Mouse (Mus musculus): ENCODE data around the gene Fra10ac1. TPM values are rescaled to one million over a fixed set of nuclear protein-coding genes. Genes with fewer than 3 reads are reported as not detected.

Gene Fra10ac1
- polyA plus RNA-seq, 1 experiment from 2014 or later = 39.9 TPM

GRCm38 (mm10) chr19:38156243-38156642, 67.7 kb downstream of the Fra10ac1 start:
- no peaks in the 10 kb centered on the region for H3K9me3 ChIP-seq
- WGBS = 100% methylated on average over 1 of the region's 1 CpGs
- H3K27me3 ChIP-seq = no peaks in the 10 kb centered on the region
- H3K4me1 ChIP-seq (replicated peaks) = no peaks in the 10 kb centered on the region
- no peak overlapping the region for H3K4me3 ChIP-seq
- no peak for ATAC-seq (ENCODE audit: low FRiP score, low read depth)
- H3K9ac ChIP-seq = no peak overlapping the region
- H3K36me3 ChIP-seq = no peaks in the 10 kb centered on the region
- no peak overlapping the region for H3K4me2 ChIP-seq
- H3K27ac ChIP-seq (replicated peaks) = no peak overlapping the region

DNA sequence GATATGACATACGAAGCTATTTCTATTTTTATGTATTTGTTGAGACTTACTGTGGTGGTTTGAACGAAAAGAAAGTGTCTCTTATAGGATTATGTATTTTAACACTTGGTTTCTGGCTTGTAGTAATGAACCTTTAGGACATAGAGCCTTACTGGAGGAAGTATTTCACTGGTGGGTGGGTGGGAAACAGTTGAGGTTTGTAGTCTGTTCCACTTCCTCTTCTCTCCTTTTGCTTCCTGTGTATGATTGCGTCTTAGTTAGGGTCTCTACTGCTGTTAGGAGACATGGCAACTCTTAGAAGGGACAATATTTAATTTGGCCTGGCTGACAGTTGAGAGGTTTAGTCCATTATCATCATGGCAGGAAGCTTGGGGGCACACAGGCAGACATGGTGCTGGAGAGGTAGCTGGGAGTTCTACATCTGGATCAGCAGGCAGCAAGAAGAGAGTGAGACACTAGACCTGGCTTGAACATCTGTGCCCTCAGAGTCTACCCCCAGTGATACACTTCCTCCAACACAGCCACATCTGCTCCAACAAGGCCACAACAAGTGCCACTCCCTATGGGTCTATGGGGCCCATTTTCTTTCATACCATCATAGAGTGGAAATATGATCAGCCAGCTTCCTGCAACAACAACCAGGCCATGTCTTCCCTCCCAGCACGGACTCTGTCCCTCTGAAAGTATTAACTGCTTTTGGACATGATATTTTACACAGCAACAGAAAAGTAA, 80.2 kb downstream of the Fra10ac1 start:
- no peaks in the 10 kb centered on the region for H3K27me3 ChIP-seq
- no peak for ATAC-seq (ENCODE audit: low FRiP score, low read depth)
- H3K27ac ChIP-seq (replicated peaks) = no peak overlapping the region
- no peaks in the 10 kb centered on the region for H3K4me1 ChIP-seq (replicated peaks)
- no peak overlapping the region for H3K9ac ChIP-seq
- H3K36me3 ChIP-seq = no peaks in the 10 kb centered on the region
- no peaks in the 10 kb centered on the region for H3K9me3 ChIP-seq
- H3K4me3 ChIP-seq = no peak overlapping the region
- 76% methylated on average over 4 of the region's 4 CpGs for WGBS
- H3K4me2 ChIP-seq = no peak overlapping the region

Other genes with a start within 250 kb of the Fra10ac1 start
- 1.6 and 2.5 TPM in 2 replicates for gene Myof, start 180.6 kb downstream of the Fra10ac1 start, polyA plus RNA-seq (2015; fragmentation: Nextera tagmentation; extraction: Ambion mirVana)
- 6.3 and 6.4 TPM in 2 replicates for gene Cep55, start 169.1 kb downstream of the Fra10ac1 start, polyA plus RNA-seq (2015; fragmentation: Nextera tagmentation; extraction: Ambion mirVana)
- 0.22 and 0.25 TPM in 2 replicates for gene Ffar4, start 127.1 kb downstream of the Fra10ac1 start, polyA plus RNA-seq (2015; fragmentation: Nextera tagmentation; extraction: Ambion mirVana)
- gene Rbp4, start 98.9 kb downstream of the Fra10ac1 start, polyA plus RNA-seq (2015; fragmentation: Nextera tagmentation; extraction: Ambion mirVana) = 9.5 and 10.3 TPM in 2 replicates
- 0.24 and 0.34 TPM in 2 replicates for gene Pde6c, start 91.4 kb downstream of the Fra10ac1 start, polyA plus RNA-seq (2015; fragmentation: Nextera tagmentation; extraction: Ambion mirVana)
- gene Lgi1, start 40.4 kb upstream of the Fra10ac1 start, polyA plus RNA-seq (2015; fragmentation: Nextera tagmentation; extraction: Ambion mirVana) = 18.8 and 19.5 TPM in 2 replicates
- 1.1 TPM in 2 replicates for gene Slc35g1, start 171.8 kb upstream of the Fra10ac1 start, polyA plus RNA-seq (2015; fragmentation: Nextera tagmentation; extraction: Ambion mirVana)